Mouse (Mus musculus) intestine, embryonic 14.5 days (tissue): Measurements from ENCODE around the gene Yif1b. TPM values are rescaled to one million over a fixed set of nuclear protein-coding genes. Genes with fewer than 3 reads are reported as not detected.
"Not testable (repeated sequence)": the region's sequence is repeated elsewhere in the genome, so short reads cannot be mapped to it uniquely, and the experiment has no call there.

Experiments
- ATAC-seq: fragments of 200-750 bp; cut with Nextera tagmentation; replicated peaks from 2 replicates; pipeline ENCODE4 v1.8.0; 2017; ENCODE audit warnings: low read depth, moderate number of reproducible peaks, moderate TSS enrichment, moderate library complexity; ENCODE audit not compliant: low FRiP score, low TSS enrichment
- DNase-seq: peaks from one replicate; pipeline ENCODE4 v3.0.0-alpha.2; 2018; ENCODE audit warnings: low spot score
- H3K27ac ChIP-seq: fragments of 300-500 bp; sonication (generic); 2 replicates; pipeline ENCODE4 v1.5.1; 2014; ENCODE audit warnings: low read depth, mild to moderate bottlenecking, control low read depth
- H3K27me3 ChIP-seq: fragments of 300-500 bp; sonication (generic); replicated peaks from 2 replicates; pipeline ENCODE4 v1.6.1; 2014; ENCODE audit warnings: low read length, control low read depth; ENCODE audit not compliant: control insufficient read depth, insufficient read depth
- H3K36me3 ChIP-seq: fragments of 300-500 bp; sonication (generic); 2 replicates; pipeline ENCODE4 v1.6.1; 2014; ENCODE audit warnings: low read length, control low read depth; ENCODE audit not compliant: control insufficient read depth, insufficient read depth
- H3K4me1 ChIP-seq: fragments of 300-500 bp; sonication (generic); replicated peaks from 2 replicates; pipeline ENCODE4 v1.6.1; 2014; ENCODE audit warnings: low read length, control low read depth, mixed read lengths; ENCODE audit not compliant: control insufficient read depth, insufficient read depth
- H3K4me2 ChIP-seq: fragments of 300-500 bp; sonication (generic); 2 replicates; pipeline ENCODE4 v1.6.1; 2014; ENCODE audit warnings: low read length
- H3K4me3 ChIP-seq: fragments of 300-500 bp; sonication (generic); 2 replicates; pipeline ENCODE4 v1.5.1; 2014; ENCODE audit warnings: low read depth, low read length, control low read depth, mixed read lengths
- H3K9ac ChIP-seq: fragments of 300-500 bp; sonication (generic); 2 replicates; pipeline ENCODE4 v1.6.1; 2014; ENCODE audit warnings: mild to moderate bottlenecking, low read length
- H3K9me3 ChIP-seq: fragments of 300-500 bp; sonication (generic); 2 replicates; pipeline ENCODE4 v1.6.1; 2016; ENCODE audit warnings: low read length, control low read depth; ENCODE audit not compliant: control insufficient read depth
- WGBS: fragments of 180-500 bp; shearing (Covaris S2); extraction: QIAGEN DNeasy Blood & Tissue Kit; methylation state at CpG from one replicate; pipeline ENCODE4 v1.1.7; 2014; 5-methylcytosine and 5-hydroxymethylcytosine counted together
- polyA plus RNA-seq: library from polyadenylated mRNA; unstranded; fragments of >200 nt; fragmentation: Nextera tagmentation; extraction: Ambion mirVana; gene quantifications from 2 replicates; pipeline ENCODE4 v1.2.1, GENCODE M21; 2014

The Yif1b gene
- 94.3 and 97.3 TPM in 2 replicates for polyA plus RNA-seq

DNA sequence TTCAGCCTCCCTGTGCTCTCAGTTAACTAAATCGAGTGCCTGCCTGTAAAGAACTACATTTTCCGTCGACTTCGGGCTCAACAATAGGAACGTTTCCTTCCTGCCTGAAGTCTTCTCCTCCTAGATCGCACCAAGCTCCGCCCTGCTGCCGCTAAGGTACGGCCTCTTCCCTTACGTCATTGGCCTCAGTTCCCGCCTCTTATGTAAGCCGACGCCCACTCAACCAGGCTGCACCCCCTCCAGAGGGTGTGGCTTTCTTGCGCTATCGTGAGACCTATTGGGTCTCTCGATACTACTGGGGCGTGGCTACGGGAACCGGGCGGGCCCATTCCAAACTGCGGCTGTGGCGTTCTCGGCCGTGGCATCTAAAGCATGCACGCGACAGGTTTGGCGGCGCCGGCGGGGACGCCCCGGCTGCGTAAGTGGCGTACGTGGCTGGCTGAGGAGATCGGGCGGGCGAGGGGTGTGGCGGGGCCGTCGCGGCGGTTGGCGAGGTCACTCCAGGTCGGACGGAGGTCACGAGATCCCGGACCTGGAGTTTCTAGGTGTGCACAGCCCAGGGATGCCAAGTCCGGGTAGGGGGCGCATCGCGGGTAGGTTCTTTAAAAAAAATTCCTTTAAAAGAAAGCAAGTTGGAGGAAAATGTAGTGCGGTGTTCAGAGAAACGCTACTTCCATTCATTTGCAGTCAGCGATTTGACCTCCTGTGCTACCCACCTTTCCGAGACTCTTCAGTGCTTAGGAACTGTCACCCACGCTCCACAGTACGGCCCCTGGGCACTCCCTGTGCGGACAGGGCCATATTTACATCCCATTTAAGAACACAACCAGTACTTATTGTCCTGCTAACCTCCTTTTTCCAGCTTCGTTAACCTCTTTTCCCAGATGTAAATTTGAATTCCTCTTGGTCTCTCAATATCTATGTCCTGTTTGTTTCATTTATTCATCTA lies at the start of gene Yif1b:
TSS of gene Yif1b (plus strand) at position 311 of the 949 bp plus-strand sequence.
- no peaks in the 10 kb centered on the region for H3K36me3 ChIP-seq
- peak within 1 kb of the TSS; percentile 58 for H3K4me3 ChIP-seq
- H3K9me3 ChIP-seq: no peaks in the 10 kb centered on the region
- peak within 1 kb of the TSS; percentile 91 for H3K27ac ChIP-seq
- H3K4me2 ChIP-seq: peak within 1 kb of the TSS; percentile 80
- 0 out of 2 replicates have a peak, but pooled peaks cover 1% of the 10 kb centered on the region for H3K27me3 ChIP-seq
- peak within 1 kb of the TSS; percentile 57 for H3K9ac ChIP-seq
- peak; percentile 98 for DNase-seq
- H3K4me1 ChIP-seq: peaks cover 10% of the 10 kb centered on the region
- ATAC-seq: peak; percentile 94
- under 1% methylated on average over 60 of the region's 60 CpGs for WGBS

GRCm38 (mm10) chr7:29194230-29194629 lies 43.9 kb upstream of the Yif1b start:
- H3K9me3 ChIP-seq, H3K4me1 ChIP-seq, H3K27ac ChIP-seq, H3K27me3 ChIP-seq, DNase-seq, H3K4me3 ChIP-seq, H3K4me2 ChIP-seq, H3K36me3 ChIP-seq, H3K9ac ChIP-seq: not testable (repeated sequence)
- WGBS: 90% methylated on average over 1 of the region's 1 CpGs
- ATAC-seq: peak; percentile 53

DNA sequence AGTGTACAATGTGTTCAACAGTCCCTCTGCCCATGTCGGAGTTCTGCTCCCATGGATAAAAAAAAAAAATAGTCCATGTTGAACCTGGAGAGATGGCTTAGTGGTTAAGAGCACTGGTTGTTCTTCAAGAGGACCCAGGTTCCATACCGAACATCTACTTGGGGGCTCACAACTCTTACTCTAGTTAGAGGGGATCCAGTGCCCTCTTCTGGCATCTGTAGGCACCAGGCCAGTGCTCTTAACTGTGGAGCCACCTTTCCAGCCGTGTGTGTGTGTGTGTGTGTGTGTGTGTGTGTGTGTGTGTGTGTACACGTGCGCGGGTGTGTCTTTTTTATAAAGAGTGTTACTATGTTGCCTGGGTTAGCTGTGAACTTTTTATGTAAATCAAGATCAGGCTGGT lies 35.6 kb upstream of the Yif1b start:
- Histone ChIP-seq H3K36me3 (no peaks in the 10 kb centered on the region), H3K27ac (no peak overlapping the region), H3K4me3 (no peak overlapping the region), H3K4me2 (no peak overlapping the region), H3K9ac (no peak overlapping the region), H3K27me3 (no peaks in the 10 kb centered on the region), H3K4me1 (no peaks in the 10 kb centered on the region), H3K9me3 (no peaks in the 10 kb centered on the region)
- WGBS: 83% methylated on average over 6 of the region's 6 CpGs
- ATAC-seq (no peak), DNase-seq (no peak)

DNA sequence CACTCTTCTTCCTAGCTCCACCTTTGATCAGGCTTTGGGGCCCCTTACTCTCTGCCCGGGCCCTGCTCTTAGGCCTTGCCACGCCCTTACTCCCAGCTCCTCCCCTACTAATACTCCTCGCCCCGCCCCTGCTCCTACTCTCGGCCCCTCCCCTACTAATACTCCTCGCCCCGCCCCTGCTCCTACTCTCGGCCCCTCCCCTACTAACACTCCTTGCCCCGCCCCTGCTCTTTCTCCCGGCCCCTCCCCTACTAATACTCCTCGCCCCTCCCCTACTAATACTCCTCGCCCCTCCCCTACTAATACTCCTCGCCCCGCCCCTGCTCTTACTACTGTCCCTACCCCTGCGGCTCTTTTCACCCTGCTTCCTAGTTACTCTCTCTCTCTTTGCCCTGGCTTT lies 27.1 kb upstream of the Yif1b start:
- ATAC-seq: 0 out of 2 replicates have a peak, but pooled peaks have one; percentile 12
- not testable (repeated sequence) for H3K4me1 ChIP-seq, DNase-seq, H3K27me3 ChIP-seq, H3K9ac ChIP-seq, H3K36me3 ChIP-seq, H3K9me3 ChIP-seq
- Histone ChIP-seq H3K4me2 (peak overlapping the region; percentile 44), H3K27ac (peak overlapping the region; percentile 52; the same call in 1 of the 2 replicates), H3K4me3 (peak overlapping the region; percentile 30)
- 19% methylated on average over 15 of the region's 15 CpGs for WGBS

DNA sequence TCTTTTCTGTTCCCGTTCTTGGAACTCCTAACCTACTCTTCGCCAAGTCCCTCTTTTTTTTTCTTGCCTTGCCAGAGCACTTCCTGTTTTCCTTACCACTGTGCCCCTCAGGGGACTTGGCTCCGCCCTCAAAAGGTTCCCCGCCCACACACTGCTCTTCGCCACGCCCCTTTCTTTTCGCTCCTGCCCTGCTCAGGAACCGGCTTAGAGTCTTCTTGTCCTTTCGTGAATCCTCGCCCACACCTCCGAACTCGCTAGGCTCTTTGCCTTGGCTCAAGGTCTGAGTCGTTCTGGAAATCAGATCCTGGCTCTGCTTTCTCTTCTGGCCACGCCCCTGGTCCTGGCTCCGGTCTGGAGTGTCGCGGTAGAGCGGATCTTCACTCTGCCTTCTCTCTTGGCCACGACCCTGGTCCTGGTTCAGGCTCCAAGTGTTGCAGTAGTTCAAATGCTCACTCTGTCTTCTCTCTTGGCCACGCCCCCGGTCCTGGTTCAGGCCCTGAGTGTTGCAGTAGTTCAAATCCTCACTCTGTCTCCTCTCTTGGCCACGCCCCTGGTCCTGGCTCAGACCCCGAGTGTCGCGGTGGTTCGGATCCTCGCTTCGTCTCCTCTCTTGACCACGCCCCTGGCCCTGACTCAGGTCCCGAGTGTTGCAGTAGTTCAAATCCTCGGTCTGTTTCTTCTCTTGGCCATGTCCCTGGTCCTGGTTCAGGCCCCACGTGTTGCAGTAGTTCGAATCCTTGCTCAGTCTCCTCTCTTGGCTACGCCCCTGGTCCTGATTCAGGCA lies 26.5 kb upstream of the Yif1b start:
- peak; percentile 85 for ATAC-seq
- no peaks in the 10 kb centered on the region; the same call in 1 of the 2 replicates for H3K27me3 ChIP-seq
- H3K4me2 ChIP-seq: peak overlapping the region; percentile 44
- H3K9me3 ChIP-seq: no peaks in the 10 kb centered on the region; the same call in 1 of the 2 replicates
- 5% methylated on average over 34 of the region's 34 CpGs for whole genome bisulfite sequencing
- peak overlapping the region; percentile 30 for H3K4me3 ChIP-seq
- H3K36me3 ChIP-seq: no peaks in the 10 kb centered on the region
- H3K4me1 ChIP-seq: no peaks in the 10 kb centered on the region
- H3K9ac ChIP-seq: no peak overlapping the region
- peak overlapping the region; percentile 52 for H3K27ac ChIP-seq
- DNase-seq: peak; percentile 91

DNA sequence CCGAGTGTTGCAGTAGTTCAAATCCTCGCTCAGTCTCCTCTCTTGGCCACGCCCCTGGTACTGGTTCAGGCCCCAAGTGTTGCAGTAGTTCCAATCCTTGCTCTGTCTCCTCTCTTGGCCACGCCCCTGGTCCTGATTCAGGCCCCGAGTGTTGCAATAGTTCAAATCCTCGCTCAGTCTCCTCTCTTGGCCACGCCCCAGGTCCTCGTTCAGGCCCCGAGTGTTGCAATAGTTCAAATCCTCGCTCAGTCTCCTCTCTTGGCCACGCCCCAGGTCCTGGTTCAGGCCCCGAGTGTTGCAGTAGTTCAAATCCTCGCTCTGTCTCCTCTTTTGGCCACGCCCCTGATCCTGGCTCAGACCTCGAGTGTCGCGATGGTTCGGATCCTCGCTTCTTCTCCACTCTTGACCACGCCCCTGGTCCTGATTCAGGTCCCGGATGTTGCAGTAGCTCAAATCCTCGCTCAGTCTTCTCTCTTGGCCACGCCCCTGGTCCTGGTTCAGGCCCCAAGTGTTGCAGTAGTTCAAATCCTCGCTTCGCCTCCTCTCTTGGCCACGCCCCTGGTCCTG lies 25.8 kb upstream of the Yif1b start:
- H3K9ac ChIP-seq: no peak overlapping the region
- no peak for DNase-seq
- 17% methylated on average over 26 of the region's 26 CpGs for WGBS
- H3K4me2 ChIP-seq: peak overlapping the region; percentile 44
- no peaks in the 10 kb centered on the region; the same call in 1 of the 2 replicates for H3K27me3 ChIP-seq
- no peaks in the 10 kb centered on the region for H3K4me1 ChIP-seq
- ATAC-seq: no peak
- H3K27ac ChIP-seq: no peak overlapping the region; the same call in 1 of the 2 replicates
- H3K4me3 ChIP-seq: 0 out of 2 replicates have a peak overlapping the region, but pooled peaks have one; percentile 30
- H3K9me3 ChIP-seq: no peaks in the 10 kb centered on the region; the same call in 1 of the 2 replicates
- no peaks in the 10 kb centered on the region for H3K36me3 ChIP-seq

DNA sequence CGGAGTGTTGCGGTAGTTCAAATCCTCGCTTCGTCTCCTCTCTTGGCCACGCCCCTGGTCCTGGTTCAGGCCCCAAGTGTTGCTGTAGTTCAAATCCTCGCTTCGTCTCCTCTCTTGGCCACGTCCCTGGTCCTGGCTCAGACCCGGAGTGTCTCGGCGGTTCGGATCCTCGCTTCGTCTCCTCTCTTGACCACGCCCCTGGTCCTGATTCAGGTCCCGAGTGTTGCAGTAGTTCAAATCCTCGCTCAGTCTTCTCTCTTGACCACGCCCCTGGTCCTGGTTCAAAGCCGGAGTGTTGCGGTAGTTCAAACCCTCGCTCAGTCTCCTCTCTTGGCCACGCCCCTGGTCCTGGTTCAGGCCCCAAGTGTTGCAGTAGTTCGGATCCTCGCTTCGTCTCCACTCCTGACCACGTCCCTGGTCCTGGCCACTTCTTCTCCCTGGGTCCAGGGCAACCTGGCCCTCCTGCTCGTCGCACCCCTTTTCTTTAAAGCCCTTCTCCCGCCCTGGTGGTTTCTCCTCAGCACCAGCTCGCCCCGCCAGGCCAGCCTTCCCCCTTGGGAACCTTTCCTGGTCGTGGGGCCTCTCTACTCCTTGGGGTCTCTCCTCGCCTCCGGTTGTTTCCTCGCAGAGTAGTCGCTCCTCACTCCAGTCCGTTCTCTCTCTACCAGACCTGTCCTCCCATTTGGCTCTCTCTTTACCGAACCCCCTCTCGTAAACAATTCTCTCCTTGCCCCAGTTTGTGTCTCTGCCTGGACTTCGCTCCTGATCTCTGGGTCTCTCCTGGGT lies 25.2 kb upstream of the Yif1b start:
- not testable (repeated sequence) for DNase-seq, H3K4me3 ChIP-seq, H3K9ac ChIP-seq, H3K4me1 ChIP-seq, ATAC-seq, H3K27me3 ChIP-seq, H3K27ac ChIP-seq, H3K36me3 ChIP-seq, H3K9me3 ChIP-seq
- peak overlapping the region; percentile 30 for H3K4me2 ChIP-seq
- WGBS: 21% methylated on average over 40 of the region's 40 CpGs
